Mouse (Mus musculus) lung, adult 2 months (tissue): ENCODE data around the gene Tuba1b. TPM values are rescaled to one million over a fixed set of nuclear protein-coding genes. Genes with fewer than 3 reads are reported as not detected.
"Not testable (repeated sequence)": the region's sequence is repeated elsewhere in the genome, so short reads cannot be mapped to it uniquely, and the experiment has no call there.

Experiments
- DNase-seq: peaks from one replicate; pipeline ENCODE4 v3.0.0; 2022
- H3K4me1 ChIP-seq: fragments of 200-500 bp; 2 replicates; pipeline ENCODE4 v1.6.1; 2011; ENCODE audit warnings: low read length; ENCODE audit not compliant: control insufficient read depth, insufficient read depth
- H3K4me3 ChIP-seq: fragments of 200-500 bp; replicated peaks from 2 replicates; pipeline ENCODE3; 2011; ENCODE audit warnings: low read depth, mild to moderate bottlenecking, control low read depth, low read length; ENCODE audit errors: extremely low read depth
- CTCF ChIP-seq: fragments of 200-500 bp; IDR thresholded peaks from 2 replicates; pipeline ENCODE4 v1.5.1; 2011; ENCODE audit warnings: mild to moderate bottlenecking, low read length, control low read depth; ENCODE audit not compliant: insufficient read depth
- POLR2A ChIP-seq: fragments of 200-500 bp; IDR thresholded peaks from 2 replicates; pipeline ENCODE4 v1.6.1; 2011; ENCODE audit warnings: low read depth, mild to moderate bottlenecking, control low read depth, low read length, borderline replicate concordance; ENCODE audit errors: extremely low read depth
- WGBS: fragments of 180-500 bp; shearing (Covaris S2); methylation state at CpG from one replicate; pipeline ENCODE4 v1.1.7; 2018; 5-methylcytosine and 5-hydroxymethylcytosine counted together
- polyA plus RNA-seq: library from polyadenylated mRNA; depleted of rRNA; stranded (reverse); fragments of >200 nt; gene quantifications from 2 replicates; pipeline ENCODE4 v1.2.3, GENCODE M21; 2012

Gene Tuba1b
- polyA plus RNA-seq, 1 experiment = 1,265 TPM

DNA sequence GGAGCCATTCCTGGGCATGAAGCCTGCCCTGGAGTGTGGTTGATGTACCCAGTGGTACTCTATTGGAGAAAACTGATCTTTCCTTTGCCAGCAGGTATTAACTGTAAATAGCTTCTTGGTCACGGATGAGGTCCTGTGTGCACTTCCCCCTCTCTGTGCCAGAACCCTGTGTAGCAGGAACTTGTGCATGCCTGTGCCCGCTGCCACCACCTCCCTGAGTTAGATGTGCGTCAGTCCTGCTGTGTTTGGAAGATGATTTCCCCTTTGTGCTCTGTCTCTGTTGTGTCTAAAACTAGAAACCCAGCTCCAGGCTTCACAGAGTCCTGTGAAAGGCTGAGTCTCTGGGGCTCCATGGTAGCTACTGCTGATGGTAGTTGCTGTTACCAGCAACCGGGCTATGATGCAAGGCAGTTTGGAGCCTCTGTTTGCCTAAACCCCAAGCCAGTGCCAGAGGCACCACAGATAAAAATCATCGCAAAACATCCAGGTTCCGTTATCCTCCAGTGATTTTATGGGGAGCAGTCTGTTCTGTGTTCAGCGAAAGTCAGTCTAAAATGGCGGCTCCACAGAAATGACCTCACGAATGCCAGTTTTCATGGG lies 38.8 kb upstream of the Tuba1b start:
- H3K4me3 ChIP-seq = no peak overlapping the region
- TF ChIP-seq CTCF (no peak), POLR2A (no peak)
- 78% methylated on average over 9 of the region's 9 CpGs for WGBS
- H3K4me1 ChIP-seq = no peaks in the 10 kb centered on the region
- DNase-seq = no peak

DNA sequence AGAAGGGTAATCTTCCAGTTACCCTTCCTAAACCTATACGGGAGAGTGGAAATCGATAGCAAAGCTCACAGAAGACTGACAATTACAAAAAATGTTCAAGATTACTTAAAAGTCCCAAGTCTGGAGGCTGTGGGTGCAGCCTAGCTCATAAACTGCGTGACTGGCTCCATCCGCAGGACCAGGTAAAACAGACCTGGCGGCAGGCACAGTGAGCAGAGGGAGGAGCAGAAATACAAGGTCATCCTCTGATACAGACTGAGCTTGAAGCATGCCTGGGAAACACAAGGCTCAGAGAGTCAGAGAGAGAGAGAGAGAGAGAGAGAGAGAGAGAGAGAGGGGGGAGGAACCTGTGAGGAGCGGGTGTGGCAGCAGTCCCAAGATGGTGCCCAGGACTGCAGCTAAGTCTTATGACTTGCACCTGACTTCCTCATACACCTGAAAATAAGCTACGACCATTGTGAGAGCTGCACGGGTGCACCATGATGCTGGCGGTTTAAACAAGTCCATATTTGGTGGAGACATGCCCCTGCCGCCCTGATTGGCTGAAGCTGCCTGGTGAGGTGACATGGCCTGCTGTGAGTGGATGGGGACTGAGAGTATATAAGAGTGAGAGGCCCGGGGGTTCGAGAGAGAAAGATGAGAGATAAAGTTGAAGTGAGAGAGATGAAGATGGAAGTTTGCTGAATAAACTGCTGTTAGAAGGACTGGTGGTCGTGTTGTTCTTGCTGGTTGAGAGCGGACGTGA lies 37.4 kb upstream of the Tuba1b start:
- H3K4me1 ChIP-seq, DNase-seq, H3K4me3 ChIP-seq: not testable (repeated sequence)
- WGBS = 67% methylated on average over 15 of the region's 15 CpGs

DNA sequence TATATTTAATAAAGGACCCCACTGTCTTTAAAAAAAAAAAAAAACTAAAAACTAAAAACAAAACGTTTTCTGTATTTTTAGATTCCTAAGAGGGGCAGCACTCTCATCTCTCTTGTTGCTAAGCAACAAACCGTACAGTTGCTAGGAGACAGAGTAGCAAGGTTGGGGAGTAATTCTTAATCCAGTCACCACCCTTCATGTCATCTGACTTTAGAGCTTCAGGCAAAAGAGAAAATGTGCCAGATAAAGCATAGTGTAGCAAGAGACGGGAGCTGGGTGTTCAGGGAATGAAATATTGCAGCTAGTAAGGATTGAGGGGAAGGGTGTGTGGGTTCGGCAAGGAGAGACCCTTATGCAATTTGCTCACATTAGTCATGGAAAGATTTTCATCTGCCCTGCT lies 36.7 kb upstream of the Tuba1b start:
- WGBS = 52% methylated on average over 4 of the region's 4 CpGs
- TF ChIP-seq CTCF (no peak), POLR2A (no peak)

DNA sequence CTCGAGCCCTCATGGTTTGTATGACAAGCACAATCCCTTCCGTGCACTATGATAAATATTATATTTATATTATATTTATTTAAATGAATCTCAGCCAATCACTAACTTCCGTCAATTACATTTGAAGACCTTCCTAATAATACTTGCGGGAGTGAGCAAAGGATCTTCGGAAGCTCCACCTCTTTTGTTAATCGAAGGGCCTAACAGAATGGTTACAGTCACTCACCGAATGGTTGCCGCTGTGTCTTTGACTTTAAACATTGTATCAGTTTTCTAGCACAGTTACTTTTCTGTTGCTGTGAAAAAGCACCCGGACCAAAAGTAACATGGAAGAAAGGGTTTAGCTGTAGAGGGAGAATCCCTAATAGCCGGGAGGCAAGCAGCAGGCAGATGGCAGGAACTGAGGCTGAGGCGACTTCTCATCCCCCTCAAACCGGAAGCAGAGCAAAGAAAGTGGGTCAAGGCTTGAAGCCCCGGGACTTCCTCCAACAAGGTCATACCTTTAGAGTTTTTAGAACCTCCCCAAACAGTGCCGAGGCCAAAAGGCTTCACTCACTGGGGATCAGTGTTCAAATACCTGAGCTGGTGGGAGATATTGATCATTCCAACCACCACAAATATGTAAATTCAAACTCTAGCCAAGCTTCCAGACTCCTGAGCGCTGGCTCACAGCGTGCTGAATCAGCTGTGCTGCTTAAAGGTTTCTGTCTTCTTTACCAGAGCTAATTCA lies 35.2 kb upstream of the Tuba1b start:
- no peak for DNase-seq
- no peak for TF ChIP-seq POLR2A
- TF ChIP-seq CTCF = no peak
- H3K4me1 ChIP-seq = no peaks in the 10 kb centered on the region
- WGBS = 20% methylated on average over 16 of the region's 16 CpGs
- no peak overlapping the region for H3K4me3 ChIP-seq

More for the DNA sequence above, 36.7 kb upstream of the Tuba1b start:
- no peaks in the 10 kb centered on the region for H3K4me1 ChIP-seq
- no peak for DNase-seq
- no peak overlapping the region for H3K4me3 ChIP-seq

DNA sequence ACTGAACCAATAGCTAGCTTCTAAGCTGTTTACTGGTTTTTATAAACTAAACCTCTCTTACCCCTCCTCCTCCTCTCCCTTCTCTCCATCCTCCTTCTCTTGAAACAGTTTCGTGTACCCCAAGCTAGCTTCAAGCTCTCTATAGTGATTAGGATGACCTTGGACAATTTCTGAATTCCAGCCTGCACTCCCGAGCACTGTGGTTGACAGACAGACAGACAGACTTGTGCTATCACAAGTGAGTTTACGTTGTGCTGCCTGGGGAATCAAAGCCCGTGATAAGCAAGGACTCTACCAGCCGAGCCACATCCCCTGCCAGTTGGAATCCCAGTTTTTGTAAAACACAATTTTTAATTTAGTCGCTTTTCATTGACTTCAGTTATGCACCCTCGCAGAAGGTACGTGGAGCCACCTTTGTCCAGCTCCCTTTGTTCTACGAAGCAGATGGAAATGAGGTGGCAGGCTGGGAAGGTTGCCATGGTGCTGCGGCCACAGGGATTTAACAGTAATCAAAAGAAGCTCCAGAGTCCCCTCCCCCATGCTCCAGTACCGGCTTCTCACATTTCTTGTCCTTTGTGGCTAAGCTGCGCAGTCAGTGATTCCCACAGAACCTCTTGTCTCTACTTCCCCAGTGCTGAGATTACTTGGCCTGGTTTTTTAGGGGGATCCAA lies 34.5 kb upstream of the Tuba1b start:
- DNase-seq = no peak
- WGBS = 35% methylated on average over 12 of the region's 12 CpGs
- no peak for TF ChIP-seq CTCF
- TF ChIP-seq POLR2A = no peak
- Histone ChIP-seq H3K4me3 (no peak overlapping the region), H3K4me1 (no peaks in the 10 kb centered on the region)

DNA sequence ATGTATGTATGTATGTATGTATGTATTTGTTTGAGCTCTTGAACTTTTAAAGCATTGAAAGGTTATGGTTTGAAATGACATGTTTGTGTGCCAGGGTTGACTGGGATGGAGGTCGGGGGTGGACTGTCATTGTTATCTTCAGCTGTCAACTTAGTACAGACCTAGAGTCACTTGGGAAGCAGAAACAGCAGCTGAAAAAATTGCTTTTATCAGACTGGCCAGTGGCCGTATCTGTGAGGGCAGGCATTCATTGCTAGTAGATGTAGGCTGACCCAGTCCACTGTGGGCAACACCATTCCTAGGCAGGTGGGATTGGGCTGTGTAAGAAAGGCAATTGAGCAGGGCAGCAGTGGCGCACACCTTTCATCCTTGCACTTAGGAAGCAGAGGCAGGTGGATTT lies 25.2 kb upstream of the Tuba1b start:
- TF ChIP-seq POLR2A (no peak), CTCF (no peak)
- H3K4me3 ChIP-seq = no peak overlapping the region
- no peak for DNase-seq
- WGBS = 73% methylated on average over 3 of the region's 3 CpGs
- H3K4me1 ChIP-seq = no peaks in the 10 kb centered on the region

DNA sequence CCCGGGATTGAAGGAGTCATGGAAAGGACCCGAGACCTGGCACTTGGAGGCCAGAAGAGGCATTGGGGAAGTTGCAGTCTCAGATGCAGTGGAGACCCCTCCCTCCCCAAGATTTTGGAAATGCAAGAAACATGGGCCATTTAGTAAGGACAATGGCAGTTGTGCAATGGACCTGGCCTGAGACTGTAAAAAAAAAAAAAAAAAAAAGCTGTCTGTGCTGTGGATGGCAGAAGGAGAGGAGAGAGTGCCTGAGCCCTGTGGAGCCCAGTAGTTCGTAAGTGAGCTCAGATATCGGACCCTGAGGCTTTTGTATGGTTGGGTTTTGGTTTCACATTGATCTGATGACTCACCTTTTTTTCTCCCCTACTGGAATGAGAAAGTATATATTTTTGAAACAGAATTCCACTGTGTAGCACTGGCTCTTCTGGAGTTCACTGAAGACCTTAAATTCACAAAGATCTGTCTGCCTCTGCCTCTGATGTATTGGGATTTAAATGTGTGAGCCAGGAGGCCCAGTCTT lies 24.6 kb upstream of the Tuba1b start:
- peaks cover 1% of the 10 kb centered on the region; the same call in 1 of the 2 replicates for H3K4me1 ChIP-seq
- no peak for DNase-seq
- TF ChIP-seq CTCF = no peak
- no peak overlapping the region for H3K4me3 ChIP-seq
- 90% methylated on average over 4 of the region's 4 CpGs for WGBS

DNA sequence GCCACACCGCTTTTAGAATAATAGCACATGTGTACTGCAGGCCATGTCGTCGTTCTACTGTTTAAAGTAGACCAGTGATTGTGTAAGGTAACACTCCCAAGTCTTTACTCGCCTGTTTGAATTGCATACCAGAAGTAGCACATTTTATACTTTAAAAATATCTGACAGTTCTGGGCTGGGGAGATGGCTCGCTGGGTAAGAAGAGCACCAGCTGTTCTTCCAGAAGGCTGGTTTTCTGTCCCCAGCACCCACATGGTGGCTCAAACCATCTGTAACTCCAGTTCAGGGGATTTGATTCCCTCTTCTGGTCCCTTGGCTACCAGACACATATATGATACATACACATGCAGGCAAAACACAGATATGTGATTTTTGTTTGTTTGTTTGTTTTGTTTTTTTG lies 23.1 kb upstream of the Tuba1b start:
- H3K4me1 ChIP-seq = peaks cover 2% of the 10 kb centered on the region; the same call in 1 of the 2 replicates
- TF ChIP-seq CTCF (no peak), POLR2A (no peak)
- DNase-seq = no peak
- 67% methylated on average over 5 of the region's 5 CpGs for WGBS
- H3K4me3 ChIP-seq = no peak overlapping the region

DNA sequence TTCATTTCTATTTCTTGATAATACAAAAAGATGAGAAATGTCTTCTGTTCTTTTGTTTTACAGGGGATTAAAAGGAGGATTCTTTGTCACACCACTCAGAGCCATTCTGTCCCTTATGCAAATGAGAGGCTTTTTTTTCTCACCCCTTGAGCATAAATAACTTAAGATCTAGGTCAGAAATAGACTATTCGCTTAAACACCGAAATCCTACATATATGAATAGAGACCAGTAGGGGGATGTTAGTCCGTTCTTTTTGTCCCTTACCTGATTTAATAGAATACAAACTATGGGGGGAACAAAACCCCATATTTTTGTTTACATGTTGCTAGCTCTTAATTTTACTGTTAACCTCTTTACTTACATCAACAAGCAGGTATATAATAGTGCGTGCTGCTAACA lies 21.6 kb upstream of the Tuba1b start:
- no peak for DNase-seq
- TF ChIP-seq POLR2A (no peak), CTCF (no peak)
- 97% methylated on average over 4 of the region's 4 CpGs for WGBS
- H3K4me3 ChIP-seq = no peak overlapping the region
- peaks cover 5% of the 10 kb centered on the region for H3K4me1 ChIP-seq

DNA sequence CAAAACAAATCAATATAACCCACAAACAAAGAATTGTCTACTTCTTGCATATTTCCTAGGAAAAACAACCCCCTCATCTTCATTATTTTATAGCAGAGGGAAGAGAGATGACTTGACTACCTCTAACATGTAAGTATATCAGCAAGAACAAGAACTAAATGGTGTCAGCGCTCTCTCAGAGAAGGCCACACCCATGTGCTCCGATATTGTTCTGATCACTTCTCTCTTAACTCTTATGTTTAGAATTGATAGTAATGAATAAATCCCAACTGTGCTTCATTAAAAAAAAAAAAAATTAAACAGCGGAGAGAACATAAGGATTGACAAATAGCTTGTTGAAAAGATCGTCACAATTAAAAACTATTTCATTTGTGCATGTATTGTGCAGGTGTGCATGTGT lies 21.0 kb upstream of the Tuba1b start:
- DNase-seq = no peak
- Histone ChIP-seq H3K4me3 (no peak overlapping the region), H3K4me1 (peaks cover 5% of the 10 kb centered on the region)
- WGBS = 86% methylated on average over 4 of the region's 4 CpGs
- no peak for TF ChIP-seq POLR2A
- no peak for TF ChIP-seq CTCF
